Mouse (Mus musculus) embryonic facial prominence, embryonic 10.5 days (tissue): ENCODE measurements around the gene Nfkbiz. TPM values are rescaled to one million over a fixed set of nuclear protein-coding genes. Genes with fewer than 3 reads are reported as not detected.

ENCODE experiments used
- DNase-seq: peaks from one replicate; pipeline ENCODE4 v3.0.0-alpha.2; 2017; ENCODE audit warnings: low spot score
- H3K27ac ChIP-seq: fragments of 300-500 bp; sonication (generic); replicated peaks from 2 replicates; pipeline ENCODE4 v1.5.1; 2016; ENCODE audit warnings: mild to moderate bottlenecking
- H3K27me3 ChIP-seq: fragments of 300-500 bp; sonication (generic); replicated peaks from 2 replicates; pipeline ENCODE4 v1.6.1; 2016; ENCODE audit warnings: low read depth, mild to moderate bottlenecking; ENCODE audit not compliant: poor library complexity, severe bottlenecking
- H3K36me3 ChIP-seq: fragments of 300-500 bp; sonication (generic); replicated peaks from 2 replicates; pipeline ENCODE4 v1.6.1; 2016; ENCODE audit warnings: mild to moderate bottlenecking, moderate library complexity
- H3K4me1 ChIP-seq: fragments of 300-500 bp; sonication (generic); 2 replicates; pipeline ENCODE4 v1.6.1; 2016
- H3K4me3 ChIP-seq: fragments of 300-500 bp; sonication (generic); 2 replicates; pipeline ENCODE4 v1.5.1; 2016; ENCODE audit warnings: mild to moderate bottlenecking, moderate library complexity
- H3K9me3 ChIP-seq: fragments of 300-500 bp; sonication (generic); 2 replicates; pipeline ENCODE4 v1.6.1; 2016; ENCODE audit warnings: mild to moderate bottlenecking
- WGBS: fragments of 180-500 bp; shearing (Covaris S2); methylation state at CpG from one replicate; pipeline ENCODE4 v1.1.7; 2016; 5-methylcytosine and 5-hydroxymethylcytosine counted together
- polyA plus RNA-seq: library from polyadenylated mRNA; unstranded; fragments of >200 nt; fragmentation: Nextera tagmentation; extraction: Ambion mirVana; gene quantifications from 2 replicates; pipeline ENCODE4 v1.2.1, GENCODE M21; 2016

The Nfkbiz gene
- polyA plus RNA-seq, 1 experiment from 2014 or later = 2.8 TPM

- no peak for DNase-seq
- 95% methylated on average over 6 of the region's 6 CpGs for WGBS
- Histone ChIP-seq H3K36me3 (peaks cover 90% of the 10 kb centered on the region), H3K4me3 (no peak overlapping the region), H3K4me1 (peaks cover 6% of the 10 kb centered on the region), H3K27ac (no peak overlapping the region), H3K27me3 (no peaks in the 10 kb centered on the region), H3K9me3 (peaks cover 2% of the 10 kb centered on the region; the same call in 1 of the 2 replicates)
Measured at GRCm38 (mm10) chr16:55814686-55815085, 24.0 kb downstream of the Nfkbiz start.

DNA sequence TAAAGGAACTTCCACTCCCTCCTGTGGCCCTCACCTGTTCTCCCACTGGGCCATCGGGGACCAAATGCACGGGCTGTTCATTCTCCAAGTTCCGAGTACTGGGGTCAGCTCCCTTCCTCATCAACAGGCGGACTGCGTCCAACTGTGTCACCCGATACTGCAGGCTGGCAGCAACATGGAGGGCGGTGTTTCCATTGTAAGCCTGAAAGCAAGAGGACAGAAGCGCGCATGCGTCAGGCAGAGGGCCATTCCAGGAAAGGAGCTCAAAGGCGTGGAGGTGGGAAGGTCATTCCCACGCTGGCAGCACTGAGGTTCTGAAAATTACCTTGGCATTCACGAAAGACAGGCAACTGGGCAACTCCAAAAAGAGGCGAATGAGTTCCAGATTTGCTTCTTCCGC, 24.8 kb downstream of the Nfkbiz start:
- no peak for DNase-seq
- WGBS = 83% methylated on average over 15 of the region's 15 CpGs
- peaks cover 90% of the 10 kb centered on the region for H3K36me3 ChIP-seq
- no peaks in the 10 kb centered on the region for H3K27me3 ChIP-seq
- H3K4me3 ChIP-seq = no peak overlapping the region
- no peak overlapping the region for H3K27ac ChIP-seq
- H3K9me3 ChIP-seq = peaks cover 2% of the 10 kb centered on the region; the same call in 1 of the 2 replicates
- H3K4me1 ChIP-seq = no peaks in the 10 kb centered on the region

DNA sequence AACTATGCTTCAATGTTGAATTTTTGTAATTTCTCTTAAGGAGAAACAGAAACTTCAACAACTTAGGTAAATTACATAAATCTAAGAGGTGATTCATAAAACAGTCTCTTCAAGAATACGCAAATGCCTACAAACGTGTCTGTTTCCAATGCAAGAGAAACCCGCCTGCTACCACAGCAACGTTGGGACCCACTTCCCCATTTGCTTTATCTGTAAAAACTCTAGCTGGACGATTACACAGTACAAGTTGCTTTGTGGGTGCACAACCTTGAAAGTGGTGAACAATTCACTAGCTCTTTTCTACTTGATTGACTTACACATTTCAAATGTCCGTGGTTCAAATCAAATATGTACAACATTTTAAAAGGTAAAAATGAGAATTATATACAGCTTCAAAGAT, 26.9 kb downstream of the Nfkbiz start:
- WGBS = 91% methylated on average over 6 of the region's 6 CpGs
- DNase-seq = no peak
- peaks cover 69% of the 10 kb centered on the region for H3K36me3 ChIP-seq

DNA sequence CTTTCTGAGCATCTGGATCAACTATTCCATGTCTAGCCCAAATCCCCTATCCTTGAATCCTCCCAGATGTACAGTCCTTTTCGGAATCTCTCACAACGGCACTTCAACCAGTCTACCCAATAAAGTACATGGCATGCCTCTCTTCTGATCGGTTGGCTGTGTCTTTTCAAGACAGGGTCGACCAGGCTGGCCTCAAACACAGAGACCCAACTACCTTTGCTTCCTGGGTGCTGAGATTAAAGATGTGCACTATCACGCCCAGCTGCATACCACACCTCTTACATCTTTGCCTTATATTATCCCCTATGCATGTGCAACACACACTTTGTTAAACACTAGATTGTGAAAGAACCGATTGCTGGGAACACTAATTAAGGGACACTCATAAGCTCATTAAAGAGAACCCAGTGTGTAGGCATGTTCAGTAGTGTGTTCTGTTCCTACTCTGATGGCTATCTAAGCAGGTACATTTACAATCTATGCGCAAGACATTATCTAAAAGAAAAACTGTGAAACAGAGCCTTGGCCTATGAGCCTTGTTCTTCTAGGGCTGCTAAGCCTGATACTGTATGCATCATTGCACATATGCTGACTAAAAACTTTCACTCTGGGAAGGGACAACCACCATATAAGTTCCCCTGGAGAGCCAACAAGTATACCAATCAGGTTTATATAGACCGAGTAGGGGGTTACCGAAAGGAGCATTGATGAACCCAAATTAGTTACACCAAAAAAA, 28.8 kb downstream of the Nfkbiz start:
- no peak overlapping the region for H3K4me3 ChIP-seq
- H3K27me3 ChIP-seq = no peaks in the 10 kb centered on the region
- peaks cover 5% of the 10 kb centered on the region; the same call in 1 of the 2 replicates for H3K4me1 ChIP-seq
- no peak for DNase-seq
- WGBS = 94% methylated on average over 9 of the region's 9 CpGs
- H3K27ac ChIP-seq = no peak overlapping the region
- no peaks in the 10 kb centered on the region for H3K9me3 ChIP-seq
- H3K36me3 ChIP-seq = peaks cover 50% of the 10 kb centered on the region

More for the DNA sequence above, 26.9 kb downstream of the Nfkbiz start:
- no peak overlapping the region for H3K27ac ChIP-seq
- H3K4me1 ChIP-seq = peaks cover 5% of the 10 kb centered on the region; the same call in 1 of the 2 replicates
- peaks cover 2% of the 10 kb centered on the region; the same call in 1 of the 2 replicates for H3K9me3 ChIP-seq
- H3K4me3 ChIP-seq = no peak overlapping the region
- no peaks in the 10 kb centered on the region for H3K27me3 ChIP-seq

- Histone ChIP-seq H3K27me3 (no peaks in the 10 kb centered on the region), H3K4me1 (peaks cover 5% of the 10 kb centered on the region; the same call in 1 of the 2 replicates), H3K27ac (no peak overlapping the region), H3K36me3 (peaks cover 44% of the 10 kb centered on the region), H3K4me3 (no peak overlapping the region), H3K9me3 (no peaks in the 10 kb centered on the region)
- WGBS = 93% methylated on average over 6 of the region's 6 CpGs
- no peak for DNase-seq
Measured at GRCm38 (mm10) chr16:55809345-55809744, 29.4 kb downstream of the Nfkbiz start.

DNA sequence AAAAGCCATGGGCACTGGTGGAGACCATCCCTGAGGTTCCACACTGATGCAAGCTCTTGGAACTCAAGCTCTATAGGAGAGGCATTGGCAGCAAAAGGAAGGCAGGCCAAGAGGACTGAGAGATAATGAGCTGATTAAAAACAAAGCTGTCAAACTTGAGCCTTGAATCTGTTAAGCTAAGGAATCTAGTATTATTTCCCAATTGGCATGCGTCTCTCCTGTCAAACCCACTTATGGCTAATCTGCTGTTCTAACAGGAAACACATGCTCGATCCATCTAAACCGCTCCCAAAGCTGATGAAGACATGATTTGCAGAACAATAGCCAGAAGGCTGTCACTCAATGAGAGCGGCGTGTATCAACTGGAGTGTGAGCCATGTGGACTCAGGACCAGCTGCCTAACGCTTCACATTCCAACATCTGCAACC, 31.2 kb downstream of the Nfkbiz start:
- peaks cover 5% of the 10 kb centered on the region; the same call in 1 of the 2 replicates for H3K4me1 ChIP-seq
- H3K27ac ChIP-seq = no peak overlapping the region
- peaks cover 26% of the 10 kb centered on the region for H3K36me3 ChIP-seq
- H3K4me3 ChIP-seq = no peak overlapping the region
- no peaks in the 10 kb centered on the region for H3K9me3 ChIP-seq
- DNase-seq = peak; percentile 23
- 40% methylated on average over 6 of the region's 6 CpGs for WGBS
- H3K27me3 ChIP-seq = no peaks in the 10 kb centered on the region

DNA sequence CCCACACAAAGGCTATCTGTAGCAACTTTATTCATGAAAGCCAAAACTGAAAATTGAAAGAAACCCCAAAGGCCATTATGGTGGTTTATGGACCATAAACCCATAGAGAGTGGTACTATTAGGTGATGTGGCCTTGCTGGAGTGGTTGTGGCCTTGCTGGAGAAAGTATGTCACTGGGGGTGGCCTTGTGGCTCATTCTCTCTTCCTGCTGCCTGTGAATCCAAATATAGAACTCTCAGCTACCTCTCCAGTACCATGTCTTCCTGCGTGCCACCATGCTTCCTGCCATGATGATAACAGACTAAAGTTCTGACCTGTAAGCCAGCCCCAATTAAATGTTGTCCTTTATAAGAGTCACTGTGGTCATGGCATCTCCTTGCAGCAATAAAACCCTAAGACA, 33.9 kb downstream of the Nfkbiz start:
- DNase-seq = no peak
- Histone ChIP-seq H3K4me3 (no peak overlapping the region), H3K27ac (no peak overlapping the region), H3K9me3 (no peaks in the 10 kb centered on the region), H3K4me1 (peaks cover 5% of the 10 kb centered on the region; the same call in 1 of the 2 replicates), H3K27me3 (no peaks in the 10 kb centered on the region), H3K36me3 (0 out of 2 replicates have a peak, but pooled peaks cover 1% of the 10 kb centered on the region)
- WGBS = 85% methylated on average over 1 of the region's 1 CpGs

DNA sequence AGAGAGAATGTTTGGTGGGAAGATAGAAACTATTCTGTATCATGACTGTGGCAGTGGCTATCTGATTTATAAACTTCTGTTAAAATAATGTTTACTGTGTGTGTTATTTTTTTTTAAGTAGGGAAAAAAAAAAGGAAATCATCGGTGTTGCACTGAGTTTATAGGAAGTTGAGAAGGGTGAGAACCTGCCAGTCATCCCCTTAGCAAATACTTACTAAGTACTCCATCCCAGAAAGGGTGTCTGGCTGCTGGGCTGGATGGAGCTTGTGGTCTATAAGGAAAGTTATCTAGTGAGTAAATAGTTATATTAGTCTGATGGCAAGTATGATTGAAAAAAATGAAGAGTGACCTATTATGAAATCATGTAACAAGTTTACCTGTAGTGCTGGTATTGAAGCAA, 37.1 kb downstream of the Nfkbiz start:
- no peak overlapping the region for H3K27ac ChIP-seq
- no peaks in the 10 kb centered on the region for H3K4me1 ChIP-seq
- 94% methylated on average over 1 of the region's 1 CpGs for whole genome bisulfite sequencing
- DNase-seq = no peak
- no peaks in the 10 kb centered on the region for H3K9me3 ChIP-seq
- no peak overlapping the region for H3K4me3 ChIP-seq
- no peaks in the 10 kb centered on the region for H3K27me3 ChIP-seq
- no peaks in the 10 kb centered on the region for H3K36me3 ChIP-seq

DNA sequence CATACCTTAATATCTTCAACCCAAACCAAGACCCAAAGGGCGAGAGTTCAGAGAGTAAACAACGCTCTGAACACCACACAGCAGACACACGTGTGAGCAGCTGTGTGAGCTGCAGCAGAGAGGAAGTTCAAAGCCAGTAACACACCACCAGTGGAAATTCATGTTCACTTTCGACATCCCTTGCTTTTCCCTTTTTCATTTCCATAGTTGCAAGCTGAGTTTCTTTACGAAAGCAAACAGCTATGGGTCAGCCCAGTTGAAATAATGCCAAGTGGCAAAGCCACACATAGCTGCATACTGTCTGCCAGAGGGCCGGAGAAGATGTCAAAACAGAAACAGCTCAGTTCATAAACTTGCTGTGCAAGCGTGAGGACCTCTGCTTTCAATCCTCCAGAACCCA, 39.9 kb downstream of the Nfkbiz start:
- DNase-seq = no peak
- 90% methylated on average over 7 of the region's 7 CpGs for WGBS
- Histone ChIP-seq H3K4me1 (no peaks in the 10 kb centered on the region), H3K4me3 (no peak overlapping the region), H3K36me3 (no peaks in the 10 kb centered on the region), H3K9me3 (no peaks in the 10 kb centered on the region), H3K27ac (no peak overlapping the region), H3K27me3 (no peaks in the 10 kb centered on the region)

DNA sequence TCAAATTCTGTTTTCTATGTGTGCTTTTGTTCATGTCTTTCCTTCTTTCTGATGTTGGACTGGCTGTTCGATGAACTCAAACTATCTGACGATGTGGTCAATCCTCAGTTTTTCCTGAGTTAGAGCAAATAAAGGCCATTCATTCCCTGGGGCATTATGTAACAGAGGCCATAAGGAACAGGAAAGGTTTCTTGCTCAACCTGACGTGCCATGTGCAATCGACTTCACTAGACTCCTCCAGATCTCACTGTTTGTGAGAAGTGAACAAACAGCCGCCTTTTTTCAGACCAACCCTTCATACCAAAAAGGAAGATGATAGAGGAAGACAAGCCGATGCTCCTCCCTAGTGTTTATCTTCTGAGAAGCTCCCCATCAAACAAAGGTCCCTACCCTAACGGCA, 48.4 kb downstream of the Nfkbiz start:
- no peak overlapping the region for H3K4me3 ChIP-seq
- no peak overlapping the region for H3K27ac ChIP-seq
- no peaks in the 10 kb centered on the region for H3K36me3 ChIP-seq
- H3K4me1 ChIP-seq = no peaks in the 10 kb centered on the region
- WGBS = 89% methylated on average over 7 of the region's 7 CpGs
- H3K27me3 ChIP-seq = no peaks in the 10 kb centered on the region
- DNase-seq = no peak
- H3K9me3 ChIP-seq = no peaks in the 10 kb centered on the region

DNA sequence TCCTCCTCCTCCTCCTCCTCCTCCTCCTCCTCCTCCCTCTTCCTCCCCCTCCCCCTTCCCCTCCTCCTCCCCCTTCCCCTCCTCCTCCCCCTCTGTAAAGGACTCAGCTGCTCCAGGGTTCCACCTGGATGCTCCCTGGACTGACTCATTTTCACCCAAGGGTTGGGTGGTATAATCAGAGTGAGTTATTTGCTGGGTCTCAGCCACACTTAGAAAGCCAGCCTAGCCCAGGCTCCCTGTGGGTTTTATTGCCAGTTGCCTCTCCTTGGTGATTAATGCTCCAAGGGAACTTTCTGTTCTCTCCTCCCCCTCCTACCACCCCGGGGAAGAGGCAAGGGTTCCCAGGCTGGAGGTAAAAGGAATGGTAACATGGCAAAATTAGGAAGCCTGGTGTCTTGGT, 49.4 kb downstream of the Nfkbiz start:
- H3K4me3 ChIP-seq = no peak overlapping the region
- DNase-seq = no peak
- H3K4me1 ChIP-seq = no peaks in the 10 kb centered on the region
- no peaks in the 10 kb centered on the region for H3K36me3 ChIP-seq
- H3K27ac ChIP-seq = no peak overlapping the region
- WGBS = 49% methylated on average over 1 of the region's 1 CpGs
- H3K9me3 ChIP-seq = no peaks in the 10 kb centered on the region
- no peaks in the 10 kb centered on the region for H3K27me3 ChIP-seq

- H3K27me3 ChIP-seq = no peaks in the 10 kb centered on the region
- DNase-seq = no peak
- no peak overlapping the region for H3K27ac ChIP-seq
- H3K4me1 ChIP-seq = no peaks in the 10 kb centered on the region
- no peaks in the 10 kb centered on the region for H3K9me3 ChIP-seq
- H3K36me3 ChIP-seq = no peaks in the 10 kb centered on the region
- no peak overlapping the region for H3K4me3 ChIP-seq
- WGBS = 81% methylated on average over 5 of the region's 5 CpGs
Measured at GRCm38 (mm10) chr16:55788671-55789070, 50.0 kb downstream of the Nfkbiz start.

DNA sequence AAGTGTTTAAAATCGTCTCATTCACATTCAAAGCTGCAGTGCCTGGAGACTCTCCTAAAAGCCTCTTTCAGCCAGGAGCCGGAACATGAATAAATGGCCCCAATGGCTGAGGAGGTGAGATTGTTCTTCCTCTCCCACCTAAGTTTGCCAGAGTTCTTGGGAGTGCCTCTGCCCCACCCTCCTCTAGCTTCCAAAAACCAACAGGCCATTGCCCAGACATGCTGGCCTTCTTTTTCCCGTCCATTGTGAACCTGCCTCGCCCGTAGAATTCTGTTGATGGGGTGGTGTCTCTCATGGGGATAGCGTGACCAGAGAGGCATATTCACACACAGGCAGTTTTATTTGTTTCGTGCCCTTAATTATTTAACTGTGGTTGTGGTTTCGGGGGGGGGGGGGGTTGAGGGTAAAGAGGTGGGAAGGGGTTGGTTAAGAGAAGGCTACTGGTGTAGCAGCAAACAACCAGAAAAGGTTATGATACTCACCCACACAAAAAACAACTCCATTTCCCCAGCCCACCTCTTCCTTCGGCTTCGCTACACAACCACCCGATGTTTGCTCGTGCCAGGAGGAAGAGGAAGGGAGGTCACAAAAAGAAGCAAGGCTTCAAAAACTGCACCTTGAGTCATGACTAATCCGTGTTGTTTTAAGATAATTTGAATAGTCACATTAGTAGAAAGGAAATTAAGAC, 51.2 kb downstream of the Nfkbiz start:
- H3K36me3 ChIP-seq = no peaks in the 10 kb centered on the region
- no peaks in the 10 kb centered on the region for H3K27me3 ChIP-seq
- 89% methylated on average over 13 of the region's 13 CpGs for WGBS
- no peak for DNase-seq
- no peaks in the 10 kb centered on the region for H3K4me1 ChIP-seq
- no peak overlapping the region for H3K27ac ChIP-seq
- H3K4me3 ChIP-seq = no peak overlapping the region
- no peaks in the 10 kb centered on the region for H3K9me3 ChIP-seq
